Mouse (Mus musculus) ES-Bruce4 (cell line): Measurements from ENCODE around the gene Tor4a. TPM values are rescaled to one million over a fixed set of nuclear protein-coding genes. Genes with fewer than 3 reads are reported as not detected.

Experiments used
- H3K27ac ChIP-seq: 2 replicates; pipeline ENCODE4 v1.5.1; 2012; ENCODE audit warnings: low read length, inconsistent platforms; ENCODE audit not compliant: insufficient read depth
- H3K27me3 ChIP-seq: 2 replicates; pipeline ENCODE4 v1.6.1; 2012; ENCODE audit warnings: mild to moderate bottlenecking, low read length, inconsistent platforms; ENCODE audit not compliant: control insufficient read depth, poor library complexity, insufficient read depth, severe bottlenecking
- H3K36me3 ChIP-seq: 2 replicates; pipeline ENCODE4 v1.6.1; 2012; ENCODE audit warnings: inconsistent platforms, mild to moderate bottlenecking, low read length, moderate library complexity; ENCODE audit not compliant: control insufficient read depth, poor library complexity, insufficient read depth, severe bottlenecking
- H3K4me1 ChIP-seq: one replicate; pipeline ENCODE4 v1.8.1; 2011; ENCODE audit warnings: low read length; ENCODE audit not compliant: control insufficient read depth, insufficient read depth
- H3K4me3 ChIP-seq: 2 replicates; pipeline ENCODE4 v1.5.1; 2011; ENCODE audit warnings: low read depth, mild to moderate bottlenecking, low read length
- H3K9ac ChIP-seq: 2 replicates; pipeline ENCODE4 v1.6.1; 2012; ENCODE audit warnings: low read depth, mild to moderate bottlenecking, inconsistent platforms; ENCODE audit not compliant: poor library complexity, severe bottlenecking
- H3K9me3 ChIP-seq: replicated peaks from 2 replicates; pipeline ENCODE4 v1.6.1; 2012; ENCODE audit warnings: mild to moderate bottlenecking, low read length, inconsistent platforms; ENCODE audit not compliant: control insufficient read depth, poor library complexity, insufficient read depth, severe bottlenecking
- CTCF ChIP-seq: IDR thresholded peaks from one replicate; pipeline ENCODE4 v1.8.1; 2011; ENCODE audit warnings: low read depth, low read length
- EP300 ChIP-seq: IDR thresholded peaks from 2 replicates; pipeline ENCODE4 v1.6.1; 2011; ENCODE audit warnings: low read depth, low read length; ENCODE audit not compliant: insufficient read depth
- POLR2A ChIP-seq: IDR thresholded peaks from one replicate; pipeline ENCODE4 v1.8.1; 2011; ENCODE audit warnings: low read length; ENCODE audit not compliant: insufficient read depth
- polyA plus RNA-seq: library from polyadenylated mRNA; stranded (reverse); fragments of >200 nt; gene quantifications from 2 replicates; pipeline ENCODE4 v1.2.4, GENCODE M21; 2011; ENCODE audit warnings: low read depth; ENCODE audit not compliant: missing spikeins, insufficient read depth, insufficient read length

The Tor4a gene
- polyA plus RNA-seq, 1 experiment, result 4.5 TPM

DNA sequence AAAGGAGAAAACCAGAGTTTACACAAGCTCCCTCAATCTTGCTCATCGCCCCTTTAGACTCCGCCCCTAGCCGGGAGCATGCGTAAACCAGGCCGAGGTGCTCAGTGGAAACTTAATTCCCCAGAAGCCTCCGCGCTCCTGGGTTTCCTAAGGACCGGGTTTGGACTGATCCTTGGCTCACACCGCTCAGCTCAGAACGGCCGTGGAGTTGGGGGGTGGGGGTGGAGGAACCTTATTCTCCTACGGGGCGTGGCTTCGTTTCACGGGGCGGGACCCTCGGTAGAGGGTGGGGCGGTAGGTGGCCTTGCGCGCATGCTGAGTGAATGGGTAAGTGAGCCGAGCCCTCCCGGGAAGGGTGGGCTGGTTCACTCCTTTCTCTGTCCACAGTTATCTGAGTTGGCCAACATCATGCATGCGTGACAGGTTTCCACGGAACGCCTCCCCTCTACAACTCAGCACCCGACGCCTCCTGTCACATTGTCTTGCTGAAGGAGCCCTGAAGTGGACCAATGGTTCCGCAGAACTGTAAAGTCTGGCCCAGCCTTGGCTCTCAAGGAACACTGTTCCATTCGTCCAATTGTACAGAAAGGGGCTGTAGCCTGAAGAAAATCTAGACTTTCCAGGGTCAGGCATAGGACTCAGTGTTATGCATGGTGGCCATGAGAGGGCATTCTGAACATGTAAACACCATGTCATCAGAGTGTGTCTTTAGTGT lies 44.2 kb upstream of the Tor4a start:
- peak overlapping the region; percentile 71 for H3K4me3 ChIP-seq
- no peaks in the 10 kb centered on the region for H3K36me3 ChIP-seq
- no peaks in the 10 kb centered on the region for H3K27me3 ChIP-seq
- peak overlapping the region; percentile 73 for H3K27ac ChIP-seq
- H3K9ac ChIP-seq, result no peak overlapping the region
- peaks cover 19% of the 10 kb centered on the region for H3K4me1 ChIP-seq
- H3K9me3 ChIP-seq, result no peaks in the 10 kb centered on the region
- TF ChIP-seq POLR2A, result peak; percentile 38
- TF ChIP-seq EP300, result 0 out of 2 replicates have a peak, but pooled peaks have one; percentile 45
- TF ChIP-seq CTCF, result no peak

DNA sequence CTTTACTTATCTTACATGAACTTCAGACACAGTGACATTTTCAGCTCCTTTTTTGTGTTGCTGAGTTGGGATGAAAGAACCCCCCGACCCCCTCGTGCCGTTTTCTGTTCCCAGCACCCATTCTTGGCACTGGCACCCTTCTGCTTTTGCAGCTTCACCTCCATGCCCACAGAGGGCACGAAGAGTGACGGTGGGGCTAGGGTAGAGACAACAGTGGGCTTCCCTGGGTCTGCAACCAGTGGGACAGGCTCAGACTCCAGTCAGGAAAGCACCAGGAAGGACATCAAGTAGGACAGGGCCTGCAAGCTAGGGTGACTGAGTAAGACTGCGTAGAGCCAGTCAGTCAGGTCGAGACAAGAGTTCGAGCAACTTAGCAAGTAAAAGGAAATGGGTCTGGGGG lies 43.6 kb upstream of the Tor4a start:
- H3K4me1 ChIP-seq, result peaks cover 20% of the 10 kb centered on the region

DNA sequence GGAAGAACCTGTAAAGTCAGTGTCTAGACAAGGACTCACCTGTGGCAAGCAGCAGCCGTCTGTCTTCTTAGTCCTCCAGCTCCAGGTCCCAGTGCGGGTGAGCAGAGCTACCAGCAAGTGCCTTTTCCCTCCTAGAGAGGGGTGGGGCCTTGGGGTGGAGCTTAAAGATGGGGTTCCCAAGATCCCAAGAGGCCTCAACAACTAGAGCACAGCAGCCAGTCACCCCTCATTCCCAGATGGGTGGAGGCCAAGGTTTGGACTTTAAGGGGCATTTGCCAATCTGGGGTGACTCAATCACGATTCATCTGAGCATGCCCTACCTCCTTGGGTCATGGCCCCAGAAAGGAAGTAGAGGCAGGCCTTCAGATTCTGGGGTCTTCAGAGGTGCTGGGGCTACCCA lies 43.1 kb upstream of the Tor4a start:
- TF ChIP-seq POLR2A (no peak), CTCF (no peak), EP300 (no peak)
- Histone ChIP-seq H3K9me3 (no peaks in the 10 kb centered on the region), H3K9ac (no peak overlapping the region), H3K4me1 (peaks cover 20% of the 10 kb centered on the region), H3K4me3 (no peak overlapping the region), H3K27ac (no peak overlapping the region), H3K36me3 (no peaks in the 10 kb centered on the region), H3K27me3 (no peaks in the 10 kb centered on the region)

More for the DNA sequence above, 43.6 kb upstream of the Tor4a start:
- peak overlapping the region; percentile 71 for H3K4me3 ChIP-seq
- no peaks in the 10 kb centered on the region for H3K9me3 ChIP-seq
- 0 out of 2 replicates have a peak overlapping the region, but pooled peaks have one; percentile 15 for H3K9ac ChIP-seq
- H3K27ac ChIP-seq, result peak overlapping the region; percentile 73
- no peaks in the 10 kb centered on the region for H3K27me3 ChIP-seq
- TF ChIP-seq EP300, result no peak
- no peak for TF ChIP-seq POLR2A
- no peak for TF ChIP-seq CTCF
- no peaks in the 10 kb centered on the region for H3K36me3 ChIP-seq

DNA sequence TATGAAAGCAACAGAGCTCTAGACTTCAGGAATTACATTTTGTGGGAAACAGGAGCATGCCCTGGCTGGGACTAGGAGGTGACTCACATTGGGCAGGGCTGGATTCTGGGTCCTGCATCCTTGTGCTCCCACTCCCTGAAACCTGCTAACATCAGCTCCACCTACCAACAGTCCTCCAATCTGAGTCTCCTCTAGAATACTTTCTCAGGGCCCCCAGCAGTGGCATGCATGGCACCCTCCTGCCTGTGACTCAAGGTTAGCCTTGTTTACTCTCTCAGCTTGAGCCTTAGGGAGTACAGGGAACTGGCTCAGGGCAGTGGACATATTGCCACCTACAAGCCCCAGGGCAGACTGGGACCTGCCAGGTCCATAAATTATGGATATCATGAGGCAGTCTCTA lies 41.4 kb upstream of the Tor4a start:
- H3K4me1 ChIP-seq, result peaks cover 20% of the 10 kb centered on the region

DNA sequence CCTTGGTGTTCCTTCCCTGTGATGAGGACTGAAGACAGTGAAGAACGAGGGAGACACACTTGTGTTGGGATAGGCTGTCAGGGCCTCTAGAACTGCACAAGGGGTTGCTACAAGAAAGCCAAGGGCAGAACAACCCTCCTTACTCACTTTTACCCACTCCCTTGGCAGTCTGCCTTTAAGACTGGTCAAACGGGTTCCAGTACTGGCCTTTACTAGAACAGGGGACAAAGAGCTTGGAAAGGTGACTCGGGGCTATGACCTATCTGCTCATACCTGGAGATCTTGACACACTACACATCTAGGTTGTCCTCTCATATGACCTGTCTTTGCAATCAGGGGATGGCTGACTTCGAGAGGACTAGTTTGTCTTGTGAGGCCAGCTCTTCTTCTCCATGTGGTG lies 40.8 kb upstream of the Tor4a start:
- peaks cover 20% of the 10 kb centered on the region for H3K4me1 ChIP-seq
- no peaks in the 10 kb centered on the region for H3K27me3 ChIP-seq
- no peak for TF ChIP-seq CTCF
- no peak for TF ChIP-seq EP300
- TF ChIP-seq POLR2A, result no peak

More for the DNA sequence above, 41.4 kb upstream of the Tor4a start:
- no peaks in the 10 kb centered on the region for H3K36me3 ChIP-seq
- H3K9me3 ChIP-seq, result no peaks in the 10 kb centered on the region
- no peaks in the 10 kb centered on the region for H3K27me3 ChIP-seq
- TF ChIP-seq EP300 (no peak), CTCF (no peak)
- no peak overlapping the region for H3K9ac ChIP-seq
- no peak overlapping the region for H3K4me3 ChIP-seq
- H3K27ac ChIP-seq, result no peak overlapping the region

DNA sequence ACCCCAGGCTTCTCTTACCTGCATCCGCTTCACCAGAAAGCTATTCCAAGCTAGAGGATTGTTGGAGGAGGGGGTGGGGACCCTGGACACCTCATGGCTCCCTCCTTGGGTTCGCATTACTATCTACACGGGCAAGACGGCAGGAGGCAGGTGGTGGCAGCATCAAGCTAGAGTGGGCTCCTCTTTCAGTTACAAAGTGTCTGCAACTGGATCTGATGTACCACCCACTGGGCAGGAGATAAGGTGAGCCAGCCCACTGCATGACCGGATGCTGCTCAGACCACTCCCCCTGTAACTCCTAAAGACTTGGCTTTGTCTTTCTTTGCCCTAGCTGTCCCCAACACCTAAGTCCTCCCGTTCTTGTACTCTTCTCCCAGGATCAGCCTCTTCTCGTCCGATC lies 39.9 kb upstream of the Tor4a start, which contains the start of gene Rnf224:
Rnf224 (minus strand) TSS at position 174 of the 400 bp plus-strand sequence.
- no peak within 1 kb of the TSS for H3K4me3 ChIP-seq
- H3K9me3 ChIP-seq, result no peaks in the 10 kb centered on the region
- TF ChIP-seq CTCF (no peak), EP300 (peak; percentile 59; the same call in 1 of the 2 replicates)
- H3K27ac ChIP-seq, result no peak within 1 kb of the TSS
- no peak within 1 kb of the TSS for H3K9ac ChIP-seq
- no peaks in the 10 kb centered on the region for H3K27me3 ChIP-seq
- H3K36me3 ChIP-seq, result no peaks in the 10 kb centered on the region
- peaks cover 20% of the 10 kb centered on the region for H3K4me1 ChIP-seq

More for the DNA sequence above, 40.8 kb upstream of the Tor4a start:
- Histone ChIP-seq H3K9ac (no peak overlapping the region), H3K36me3 (no peaks in the 10 kb centered on the region), H3K27ac (no peak overlapping the region), H3K9me3 (no peaks in the 10 kb centered on the region), H3K4me3 (no peak overlapping the region)
